Mouse (Mus musculus) forebrain, postnatal 0 days (tissue): ENCODE results near the gene Aprt. TPM values are rescaled to one million over a fixed set of nuclear protein-coding genes. Genes with fewer than 3 reads are reported as not detected.

Source experiments
- ATAC-seq: fragments of 200-750 bp; cut with Nextera tagmentation; 2 replicates; pipeline ENCODE4 v1.8.0; 2017; ENCODE audit warnings: mild to moderate bottlenecking, moderate library complexity
- DNase-seq: peaks from one replicate; pipeline ENCODE4 v3.0.0-alpha.2; 2015
- H3K27ac ChIP-seq: fragments of 300-500 bp; sonication (generic); 2 replicates; pipeline ENCODE4 v1.5.1; 2014; ENCODE audit warnings: low read depth, mild to moderate bottlenecking, antibody characterized with exemption, low read length, moderate library complexity, mixed read lengths
- H3K27me3 ChIP-seq: fragments of 300-500 bp; sonication (generic); 2 replicates; pipeline ENCODE4 v1.6.1; 2014; ENCODE audit warnings: mild to moderate bottlenecking, low read length, mixed read lengths; ENCODE audit not compliant: insufficient read depth
- H3K36me3 ChIP-seq: fragments of 300-500 bp; sonication (generic); 2 replicates; pipeline ENCODE4 v1.6.1; 2014; ENCODE audit warnings: mild to moderate bottlenecking, moderate library complexity; ENCODE audit not compliant: insufficient read depth
- H3K4me1 ChIP-seq: fragments of 300-500 bp; sonication (generic); 2 replicates; pipeline ENCODE4 v1.6.1; 2014; ENCODE audit warnings: antibody characterized with exemption; ENCODE audit not compliant: insufficient read depth
- H3K4me2 ChIP-seq: fragments of 300-500 bp; sonication (generic); 2 replicates; pipeline ENCODE4 v1.6.1; 2014; ENCODE audit warnings: low read depth, mild to moderate bottlenecking, moderate library complexity
- H3K4me3 ChIP-seq: fragments of 300-500 bp; sonication (generic); 2 replicates; pipeline ENCODE4 v1.5.1; 2014; ENCODE audit warnings: low read depth, low read length, mixed read lengths
- H3K9ac ChIP-seq: fragments of 300-500 bp; sonication (generic); 2 replicates; pipeline ENCODE4 v1.6.1; 2014; ENCODE audit warnings: mild to moderate bottlenecking
- H3K9me3 ChIP-seq: fragments of 300-500 bp; sonication (generic); 2 replicates; pipeline ENCODE4 v1.6.1; 2016; ENCODE audit warnings: low read length
- CTCF ChIP-seq: sonication (generic); IDR thresholded peaks from 2 replicates; pipeline ENCODE4 v1.5.1; 2016; ENCODE audit warnings: antibody characterized with exemption, control low read depth, low read depth
- WGBS: fragments of 180-500 bp; shearing (Covaris S2); extraction: QIAGEN DNeasy Blood & Tissue Kit; methylation state at CpG from one replicate; pipeline ENCODE4 v1.1.7; 2014; 5-methylcytosine and 5-hydroxymethylcytosine counted together
- polyA plus RNA-seq: library from polyadenylated mRNA; unstranded; fragments of >200 nt; fragmentation: Nextera tagmentation; extraction: Ambion mirVana; gene quantifications from 2 replicates; pipeline ENCODE4 v1.2.1, GENCODE M21; 2015
- total RNA-seq: library from RNA; depleted of rRNA; stranded (reverse); fragments of >200 nt; gene quantifications from 2 replicates; pipeline ENCODE4 v1.2.3, GENCODE M21; 2014

Aprt gene
- total and polyA plus RNA-seq, 2 experiments from 2014 or later = 132 to 226 TPM

DNA sequence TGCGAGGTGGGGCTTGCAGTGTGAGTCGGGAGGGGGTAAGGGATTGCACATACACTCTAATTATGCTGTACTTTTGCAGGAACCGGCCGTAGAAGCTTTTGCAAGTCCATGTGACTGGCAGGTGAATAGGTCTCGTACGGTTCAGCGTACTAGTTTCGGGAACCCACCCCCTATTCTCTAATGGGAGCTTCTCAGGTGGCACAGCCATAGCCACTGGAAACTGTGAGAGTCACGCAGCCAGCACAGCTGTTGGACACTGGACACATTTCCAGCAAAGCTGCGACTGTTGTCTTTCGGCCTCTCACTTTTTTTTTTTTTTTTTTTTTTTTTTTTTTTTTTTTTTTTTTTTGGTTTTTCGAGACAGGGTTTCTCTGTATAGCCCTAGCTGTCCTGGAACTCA, 30.1 kb upstream of the Aprt start:
- ATAC-seq (no peak), DNase-seq (no peak)
- Histone ChIP-seq H3K9me3 (no peaks in the 10 kb centered on the region), H3K9ac (no peak overlapping the region), H3K4me3 (no peak overlapping the region), H3K4me2 (no peak overlapping the region), H3K36me3 (no peaks in the 10 kb centered on the region), H3K27me3 (no peaks in the 10 kb centered on the region), H3K4me1 (peaks cover 6% of the 10 kb centered on the region; the same call in 1 of the 2 replicates), H3K27ac (no peak overlapping the region)
- WGBS = 76% methylated on average over 11 of the region's 12 CpGs
- TF ChIP-seq CTCF = no peak

DNA sequence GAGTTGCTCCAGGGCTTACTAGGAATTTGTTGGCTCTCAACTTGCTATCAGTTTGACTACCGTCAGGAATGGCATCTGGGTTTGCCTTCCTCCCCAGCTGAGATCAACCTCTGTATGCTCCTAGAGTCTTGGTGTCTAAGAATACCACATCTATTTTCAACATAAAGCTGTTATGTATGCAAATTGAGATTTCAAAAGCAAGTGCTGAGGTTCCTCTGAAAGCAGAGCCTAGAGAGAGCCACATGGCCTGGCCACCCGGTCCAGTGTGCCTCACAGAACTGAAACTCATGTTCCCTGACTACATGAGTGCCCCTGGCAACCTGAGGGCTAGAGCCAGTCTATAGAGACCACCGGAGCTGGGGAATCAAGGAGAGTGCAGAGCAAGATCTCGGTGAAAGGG, 28.7 kb upstream of the Aprt start:
- no peaks in the 10 kb centered on the region for H3K27me3 ChIP-seq
- H3K9me3 ChIP-seq = no peaks in the 10 kb centered on the region
- H3K4me1 ChIP-seq = peaks cover 2% of the 10 kb centered on the region; the same call in 1 of the 2 replicates
- no peak overlapping the region for H3K4me3 ChIP-seq
- no peak overlapping the region for H3K4me2 ChIP-seq
- no peak overlapping the region for H3K9ac ChIP-seq
- ATAC-seq (no peak), DNase-seq (no peak)
- H3K36me3 ChIP-seq = no peaks in the 10 kb centered on the region
- no peak for TF ChIP-seq CTCF
- 73% methylated on average over 4 of the region's 4 CpGs for WGBS
- no peak overlapping the region for H3K27ac ChIP-seq

DNA sequence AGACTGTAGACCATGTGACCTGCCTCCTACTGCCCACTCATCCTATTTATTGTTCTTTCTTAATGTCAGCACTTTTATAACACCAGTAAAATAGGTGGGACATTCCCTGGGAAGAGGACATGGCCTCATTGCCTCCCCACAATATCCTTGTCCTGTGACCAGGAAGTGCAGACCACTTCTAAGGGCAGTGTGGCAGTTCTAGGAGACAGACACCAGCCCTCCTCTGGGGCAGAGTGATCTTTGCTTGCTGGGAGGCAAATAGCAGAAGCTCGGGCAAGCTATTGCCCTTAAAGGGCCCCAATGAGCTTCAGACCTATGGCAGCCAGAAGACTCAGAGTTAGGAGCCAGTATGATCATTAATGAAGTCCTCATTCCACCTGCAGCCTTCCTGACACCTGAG, 27.9 kb upstream of the Aprt start:
- no peaks in the 10 kb centered on the region for H3K36me3 ChIP-seq
- H3K27me3 ChIP-seq = no peaks in the 10 kb centered on the region
- no peaks in the 10 kb centered on the region for H3K9me3 ChIP-seq
- H3K4me3 ChIP-seq = no peak overlapping the region
- H3K27ac ChIP-seq = no peak overlapping the region
- 65% methylated on average over 1 of the region's 1 CpGs for WGBS
- H3K9ac ChIP-seq = no peak overlapping the region
- DNase-seq = no peak
- H3K4me1 ChIP-seq = no peaks in the 10 kb centered on the region
- no peak overlapping the region for H3K4me2 ChIP-seq
- no peak for TF ChIP-seq CTCF
- ATAC-seq = no peak

DNA sequence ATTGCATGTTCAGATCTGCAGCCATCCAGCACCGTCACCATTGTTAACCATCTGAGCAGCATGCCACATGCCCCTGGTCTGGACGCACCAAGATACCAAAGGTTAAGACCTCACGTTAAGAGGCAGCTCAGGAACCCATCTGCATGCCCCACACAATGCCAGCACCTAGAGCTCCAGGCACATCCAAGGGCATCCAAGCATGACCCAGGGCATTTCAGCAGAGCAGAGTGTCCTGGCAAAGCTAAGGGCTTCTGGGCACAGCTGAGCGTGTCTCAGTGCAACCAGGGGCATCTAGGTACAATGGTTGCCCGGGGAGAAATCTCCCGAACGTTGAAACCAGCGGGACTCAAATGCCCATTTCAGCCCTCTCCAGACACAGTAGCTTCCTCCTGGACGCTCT, 24.0 kb upstream of the Aprt start:
- 89% methylated on average over 9 of the region's 9 CpGs for WGBS
- no peak for TF ChIP-seq CTCF
- Histone ChIP-seq H3K4me3 (no peak overlapping the region), H3K36me3 (no peaks in the 10 kb centered on the region), H3K27ac (no peak overlapping the region), H3K9me3 (no peaks in the 10 kb centered on the region), H3K9ac (no peak overlapping the region), H3K4me1 (no peaks in the 10 kb centered on the region), H3K27me3 (no peaks in the 10 kb centered on the region), H3K4me2 (no peak overlapping the region)
- ATAC-seq = no peak
- DNase-seq = no peak

DNA sequence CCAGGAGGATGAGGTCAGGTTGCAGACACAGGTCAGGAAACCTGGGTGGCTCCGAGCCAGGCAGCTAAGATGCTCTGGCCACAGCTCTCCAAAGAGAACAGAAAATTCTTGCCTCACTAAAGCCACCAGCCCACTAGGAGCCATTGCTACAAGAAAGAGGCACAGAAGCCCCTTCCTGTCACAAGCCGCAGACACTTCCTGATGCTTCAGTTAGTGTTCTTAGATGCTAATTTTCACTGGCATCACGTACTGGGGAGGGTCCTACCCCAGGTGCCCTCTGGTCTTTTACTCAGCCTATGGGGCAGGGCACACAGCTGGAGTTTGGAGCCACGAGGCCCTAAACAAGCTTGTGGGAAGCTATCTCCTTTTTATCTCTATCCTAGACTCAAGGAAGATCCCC, 19.3 kb upstream of the Aprt start:
- 56% methylated on average over 4 of the region's 4 CpGs for WGBS

DNA sequence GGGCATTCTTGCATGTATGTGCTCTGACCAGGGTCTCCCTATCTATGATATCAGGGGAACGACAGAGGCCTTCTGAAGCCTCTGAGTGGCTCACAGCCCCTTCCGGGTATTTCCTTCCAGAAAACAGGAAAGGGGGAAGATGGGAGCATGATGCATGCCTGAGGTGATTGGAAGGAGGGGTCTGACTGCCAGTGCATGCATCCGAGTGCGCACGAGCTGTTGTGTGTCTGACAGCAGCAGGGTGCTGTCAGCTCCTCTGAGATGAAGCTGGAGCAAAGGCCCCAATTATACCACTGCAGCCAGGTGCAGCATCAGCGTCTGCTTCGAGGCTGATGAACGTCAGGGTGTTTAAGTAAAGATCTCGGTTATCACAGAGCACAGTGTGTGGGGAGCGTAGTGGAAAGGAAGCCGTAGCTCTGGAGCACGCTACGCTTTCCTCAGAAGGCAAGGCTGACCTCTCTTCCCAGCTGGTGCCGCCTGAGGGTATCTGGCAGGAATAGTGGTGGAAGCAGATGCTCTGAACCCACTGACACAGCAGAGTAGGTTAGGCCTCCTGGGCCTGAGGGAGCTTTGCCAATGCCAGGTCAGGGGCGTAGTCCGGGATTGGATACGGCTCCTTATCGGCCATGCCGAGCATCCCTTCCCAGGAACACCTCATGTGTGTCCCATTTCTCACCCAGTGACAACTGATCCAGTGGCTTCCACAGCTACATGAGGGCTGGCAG, 17.2 kb upstream of the Aprt start:
- ATAC-seq (peak; percentile 76; the same call in 1 of the 2 replicates), DNase-seq (peak; percentile 20)
- Histone ChIP-seq H3K4me3 (no peak overlapping the region), H3K36me3 (no peaks in the 10 kb centered on the region), H3K9me3 (no peaks in the 10 kb centered on the region), H3K27ac (peak overlapping the region; percentile 35), H3K4me2 (no peak overlapping the region), H3K27me3 (no peaks in the 10 kb centered on the region), H3K4me1 (no peaks in the 10 kb centered on the region), H3K9ac (no peak overlapping the region; the same call in 1 of the 2 replicates)
- WGBS = 85% methylated on average over 19 of the region's 19 CpGs
- TF ChIP-seq CTCF = no peak

More for the DNA sequence above, 19.3 kb upstream of the Aprt start:
- Histone ChIP-seq H3K4me2 (no peak overlapping the region), H3K27me3 (no peaks in the 10 kb centered on the region), H3K36me3 (no peaks in the 10 kb centered on the region), H3K27ac (no peak overlapping the region), H3K4me1 (no peaks in the 10 kb centered on the region), H3K9ac (no peak overlapping the region), H3K9me3 (no peaks in the 10 kb centered on the region), H3K4me3 (no peak overlapping the region)
- ATAC-seq = no peak
- no peak for TF ChIP-seq CTCF
- no peak for DNase-seq

DNA sequence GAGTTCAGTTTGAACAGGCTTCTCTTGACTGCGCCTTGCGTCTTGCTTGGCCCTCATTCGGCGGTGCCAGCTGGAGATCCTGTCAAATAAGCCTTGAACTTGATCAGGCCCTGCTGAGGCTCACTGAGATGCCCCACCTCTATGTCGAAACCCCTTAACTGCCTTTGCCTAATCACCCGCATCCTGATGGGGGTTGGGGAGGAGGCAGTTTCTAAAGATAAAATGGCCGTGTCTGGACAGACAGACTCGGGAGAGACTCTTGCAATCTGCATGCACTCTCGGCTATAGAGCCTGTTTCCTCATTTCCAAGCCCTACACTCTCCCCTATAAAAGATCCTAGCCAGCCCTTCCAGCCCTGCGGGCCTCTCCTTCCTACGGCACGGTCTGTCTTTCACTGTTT, 16.5 kb upstream of the Aprt start:
- H3K9me3 ChIP-seq = no peaks in the 10 kb centered on the region
- H3K27me3 ChIP-seq = no peaks in the 10 kb centered on the region
- H3K9ac ChIP-seq = no peak overlapping the region
- H3K36me3 ChIP-seq = no peaks in the 10 kb centered on the region
- ATAC-seq (no peak), DNase-seq (no peak)
- no peak overlapping the region for H3K4me2 ChIP-seq
- no peak for TF ChIP-seq CTCF
- no peaks in the 10 kb centered on the region for H3K4me1 ChIP-seq
- WGBS = 80% methylated on average over 12 of the region's 12 CpGs
- no peak overlapping the region for H3K4me3 ChIP-seq
- peak overlapping the region; percentile 35; the same call in 1 of the 2 replicates for H3K27ac ChIP-seq
